Comparison of ENCODE assay signal across 21 mouse cellular contexts in genomic region chr16:7374674-7375073, GRCm38 (mm10).
DNase-seq lines count a peak whose midpoint lies in the region; ATAC-seq lines count a peak whose summit lies in the region.
"Had no signal": no experiment of that assay in that cellular context is flagged by ENCODE, and none has a peak within 500 bp of the region (broad histone marks: within the 10 kb centered on the region; RNA-seq: fewer than 3 reads in every experiment).

No protein-coding gene starts in this region.

- H3K4me3 ChIP-seq in hindbrain, embryonic 16.5 days (ENCODE audit: low read length), result no peak overlapping the region
- H3K4me3 ChIP-seq in hindbrain, embryonic 11.5 days (ENCODE audit: low read depth, low read length), result no peak overlapping the region
- H3K4me3 ChIP-seq in neural tube, embryonic 13.5 days, result no peak overlapping the region
- H3K4me3 ChIP-seq in forebrain, embryonic 16.5 days (replicated peaks; ENCODE audit: low read length), result no peak overlapping the region
- H3K4me3 ChIP-seq: embryonic facial prominence, embryonic 12.5 days; erythroblast, embryonic 14.5 days; heart, adult 2 months; limb, embryonic 12.5 days; liver, embryonic 13.5 days had no signal

- peak overlapping the region; percentile 6; the same call in 1 of the 2 replicates for H3K27ac ChIP-seq in hindbrain, embryonic 16.5 days (ENCODE audit: low read depth, low read length)
- no peak overlapping the region for H3K27ac ChIP-seq in hindbrain, embryonic 11.5 days (ENCODE audit: low read depth, low read length)
- peak overlapping the region; percentile 64 for H3K27ac ChIP-seq in neural tube, embryonic 13.5 days (replicated peaks)
- peak overlapping the region; percentile 62 for H3K27ac ChIP-seq in forebrain, embryonic 16.5 days (ENCODE audit: low read length)
- H3K27ac ChIP-seq: embryonic facial prominence, embryonic 12.5 days; heart, adult 2 months; limb, embryonic 12.5 days; liver, embryonic 13.5 days had no signal

- ATAC-seq in hindbrain, embryonic 16.5 days, result peak; percentile 40; the same call in 1 of the 2 replicates
- no peak for ATAC-seq in hindbrain, embryonic 11.5 days (ENCODE audit: low FRiP score)
- peak; percentile 27; the same call in 1 of the 2 replicates for ATAC-seq in neural tube, embryonic 13.5 days (ENCODE audit: low read depth)
- ATAC-seq in forebrain, embryonic 16.5 days, result peak; percentile 86
- ATAC-seq: intestine, embryonic 16.5 days had no signal

- H3K36me3 ChIP-seq in hindbrain, embryonic 16.5 days (ENCODE audit: control insufficient read depth, insufficient read depth, low read length), result no peaks in the 10 kb centered on the region
- no peaks in the 10 kb centered on the region for H3K36me3 ChIP-seq in hindbrain, embryonic 11.5 days (ENCODE audit: control insufficient read depth, insufficient read depth, low read length)
- H3K36me3 ChIP-seq in neural tube, embryonic 13.5 days, result peaks cover 10% of the 10 kb centered on the region
- no peaks in the 10 kb centered on the region for H3K36me3 ChIP-seq in forebrain, embryonic 16.5 days (ENCODE audit: control insufficient read depth, insufficient read depth)
- H3K36me3 ChIP-seq: embryonic facial prominence, embryonic 12.5 days; limb, embryonic 12.5 days; liver, embryonic 13.5 days had no signal

- H3K27me3 ChIP-seq in hindbrain, embryonic 16.5 days (replicated peaks; ENCODE audit: control insufficient read depth, insufficient read depth, low read length), result peaks cover 3% of the 10 kb centered on the region; the same call in 1 of the 2 replicates
- no peaks in the 10 kb centered on the region for H3K27me3 ChIP-seq in hindbrain, embryonic 11.5 days (ENCODE audit: control insufficient read depth, insufficient read depth, low read length)
- H3K27me3 ChIP-seq in neural tube, embryonic 13.5 days, result no peaks in the 10 kb centered on the region
- H3K27me3 ChIP-seq in forebrain, embryonic 16.5 days (replicated peaks; ENCODE audit: control insufficient read depth, insufficient read depth, low read length), result no peaks in the 10 kb centered on the region
- H3K27me3 ChIP-seq: embryonic facial prominence, embryonic 12.5 days; limb, embryonic 12.5 days; liver, embryonic 13.5 days had no signal

- H3K4me2 ChIP-seq in hindbrain, embryonic 16.5 days (ENCODE audit: low read length), result no peak overlapping the region
- no peak overlapping the region for H3K4me2 ChIP-seq in hindbrain, embryonic 11.5 days (replicated peaks; ENCODE audit: low read depth, low read length)
- H3K4me2 ChIP-seq in neural tube, embryonic 13.5 days, result no peak overlapping the region
- H3K4me2 ChIP-seq in forebrain, embryonic 16.5 days (ENCODE audit: low read length), result no peak overlapping the region
- H3K4me2 ChIP-seq: embryonic facial prominence, embryonic 12.5 days; limb, embryonic 12.5 days; liver, embryonic 13.5 days; lung, embryonic 14.5 days had no signal

- H3K9me3 ChIP-seq in hindbrain, embryonic 16.5 days (ENCODE audit: control insufficient read depth, low read length), result no peaks in the 10 kb centered on the region
- no peaks in the 10 kb centered on the region for H3K9me3 ChIP-seq in hindbrain, embryonic 11.5 days (ENCODE audit: control insufficient read depth, low read length)
- H3K9me3 ChIP-seq in neural tube, embryonic 13.5 days, result no peaks in the 10 kb centered on the region
- no peaks in the 10 kb centered on the region for H3K9me3 ChIP-seq in forebrain, embryonic 16.5 days (ENCODE audit: control insufficient read depth, low read length)
- H3K9me3 ChIP-seq: embryonic facial prominence, embryonic 12.5 days; limb, embryonic 12.5 days; liver, embryonic 13.5 days had no signal

- 52% methylated on average over 2 of the region's 2 CpGs for WGBS in hindbrain, embryonic 16.5 days
- 63% methylated on average over 2 of the region's 2 CpGs for WGBS in hindbrain, embryonic 11.5 days
- 62% methylated on average over 2 of the region's 2 CpGs for WGBS in neural tube, embryonic 13.5 days
- WGBS in forebrain, embryonic 16.5 days, result 11% methylated on average over 2 of the region's 2 CpGs

- DNase-seq in hindbrain, embryonic 11.5 days (ENCODE audit: low spot score), result no peak
- DNase-seq in neural tube, embryonic 10.5 days (ENCODE audit: extremely low spot score, low spot score), result no peak
- DNase-seq in urinary bladder, postnatal 36 days (ENCODE audit: low spot score in 2 of 2), result no peak
- no peak for DNase-seq in thymus, postnatal 10 days (ENCODE audit: low spot score in 2 of 2)
- DNase-seq: B cell, adult 2 months; cerebellum, adult 8-10 months; gastrocnemius, postnatal 14 days; heart, adult 2 months; heart, postnatal 4 days; kidney, postnatal 36 days; liver, embryonic 13.5 days; lung, embryonic 14.5 days; lung, postnatal 36 days; thymus, postnatal 25 days had no signal

- H3K9ac ChIP-seq in hindbrain, embryonic 16.5 days (ENCODE audit: low read depth, low read length), result no peak overlapping the region
- H3K9ac ChIP-seq in hindbrain, embryonic 11.5 days (ENCODE audit: low read depth, low read length), result no peak overlapping the region
- no peak overlapping the region for H3K9ac ChIP-seq in neural tube, embryonic 13.5 days
- H3K9ac ChIP-seq in forebrain, embryonic 16.5 days (replicated peaks; ENCODE audit: low read depth, low read length), result no peak overlapping the region
- H3K9ac ChIP-seq: embryonic facial prominence, embryonic 12.5 days; limb, embryonic 12.5 days; liver, embryonic 13.5 days; lung, embryonic 14.5 days had no signal

- no peaks in the 10 kb centered on the region for H3K4me1 ChIP-seq in hindbrain, embryonic 16.5 days (ENCODE audit: control insufficient read depth, insufficient read depth, low read depth, low read length)
- no peaks in the 10 kb centered on the region for H3K4me1 ChIP-seq in hindbrain, embryonic 11.5 days (replicated peaks; ENCODE audit: control insufficient read depth, insufficient read depth, low read length)
- H3K4me1 ChIP-seq in neural tube, embryonic 13.5 days (replicated peaks), result 0 out of 2 replicates have a peak, but pooled peaks cover 22% of the 10 kb centered on the region
- peaks cover 16% of the 10 kb centered on the region for H3K4me1 ChIP-seq in forebrain, embryonic 16.5 days (replicated peaks; ENCODE audit: control insufficient read depth, insufficient read depth, low read length)
- H3K4me1 ChIP-seq: embryonic facial prominence, embryonic 12.5 days; liver, embryonic 13.5 days had no signal
